Mouse (Mus musculus): ENCODE results near the gene Zfp119a. TPM values are rescaled to one million over a fixed set of nuclear protein-coding genes. Genes with fewer than 3 reads are reported as not detected.
A peak's percentile ranks its signal among the peaks of the same experiment; 100 is the strongest.
"Not testable (repeated sequence)": the region's sequence is repeated elsewhere in the genome, so short reads cannot be mapped to it uniquely, and the experiment has no call there.

The Zfp119a gene
- polyA plus RNA-seq (2012; rRNA removed) = 0.74 and 0.85 TPM in 2 replicates

DNA sequence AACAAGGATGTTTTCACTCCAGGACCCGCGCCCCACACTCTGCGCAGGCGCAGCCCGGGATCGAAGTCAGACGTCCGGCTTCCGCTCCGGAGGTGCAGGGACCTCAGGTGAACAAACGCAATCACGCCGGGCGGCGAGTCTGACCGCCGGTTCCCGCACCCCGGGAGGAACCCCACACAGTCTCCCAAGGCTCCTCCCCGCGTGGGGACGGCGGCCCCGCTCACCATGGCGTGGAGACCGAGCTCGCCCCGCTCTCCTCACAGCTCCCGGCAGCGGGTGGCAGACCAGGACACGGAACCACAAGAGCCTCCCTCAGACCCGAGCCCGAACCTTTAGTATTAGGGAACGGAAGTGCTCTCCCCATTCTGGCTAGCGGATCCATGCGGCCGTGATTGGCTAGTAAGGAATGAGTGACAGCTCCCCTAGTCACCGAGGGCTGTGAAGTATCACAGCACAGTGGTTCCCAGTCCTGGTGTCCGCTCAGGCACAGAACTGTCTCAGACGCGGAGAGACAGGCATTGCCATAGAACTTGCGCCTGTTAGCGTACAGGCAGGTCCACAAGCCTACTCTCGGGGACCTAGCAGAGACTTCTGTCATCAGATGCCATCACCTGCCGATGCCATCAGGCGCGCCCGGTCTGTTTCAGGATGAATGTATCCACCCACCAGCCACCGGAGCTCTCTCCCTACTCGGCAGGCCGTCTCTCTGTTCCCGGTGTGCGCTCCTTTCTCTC, at the start of gene Zfp119a:
Gene Zfp119a (minus strand): TSS at position 295 of the 734 bp plus-strand sequence.
- peak; percentile 41 for DNase-seq (ENCODE audit: low read depth)

DNA sequence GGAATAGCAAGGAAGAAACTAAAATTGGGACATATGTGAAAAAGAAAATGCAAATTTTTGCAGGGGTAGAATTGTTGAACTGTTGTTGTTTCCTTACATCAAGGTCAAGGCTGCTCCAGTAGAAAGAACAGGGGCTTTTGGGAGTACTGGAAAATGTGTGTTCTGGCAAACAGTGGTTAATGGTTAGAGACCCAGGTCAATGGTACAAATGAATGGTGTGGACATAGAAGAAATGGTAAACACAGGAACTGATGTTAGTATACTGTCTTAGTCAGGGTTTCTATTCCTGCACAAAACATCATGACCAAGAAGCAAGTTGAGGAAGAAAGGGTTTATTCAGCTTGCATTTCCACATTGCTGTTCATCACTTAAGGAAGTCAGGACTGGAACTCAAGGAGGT, 27.9 kb upstream of the Zfp119a start:
- no peak for DNase-seq (ENCODE audit: low read depth)

DNA sequence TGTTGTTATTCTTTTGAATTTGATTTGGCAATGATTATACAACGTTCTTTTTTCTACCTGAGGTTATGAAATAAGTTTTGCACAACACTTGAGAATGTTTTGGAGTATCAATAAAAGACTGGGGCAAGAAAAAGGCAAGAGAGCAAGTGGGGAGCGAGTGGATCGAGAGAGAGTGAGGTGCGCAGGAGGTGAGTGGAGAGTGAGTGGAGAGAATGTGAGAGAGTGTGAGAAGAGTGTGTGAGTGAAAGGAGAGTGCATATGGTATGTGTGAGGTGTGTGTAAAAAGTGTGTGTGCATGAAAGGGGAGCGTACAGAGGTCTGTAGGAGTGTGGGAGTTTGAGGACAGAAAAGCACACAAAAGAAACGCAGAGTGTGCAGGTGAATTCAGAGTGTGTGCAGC, 25.4 kb upstream of the Zfp119a start:
- no peak for DNase-seq (ENCODE audit: low read depth)

DNA sequence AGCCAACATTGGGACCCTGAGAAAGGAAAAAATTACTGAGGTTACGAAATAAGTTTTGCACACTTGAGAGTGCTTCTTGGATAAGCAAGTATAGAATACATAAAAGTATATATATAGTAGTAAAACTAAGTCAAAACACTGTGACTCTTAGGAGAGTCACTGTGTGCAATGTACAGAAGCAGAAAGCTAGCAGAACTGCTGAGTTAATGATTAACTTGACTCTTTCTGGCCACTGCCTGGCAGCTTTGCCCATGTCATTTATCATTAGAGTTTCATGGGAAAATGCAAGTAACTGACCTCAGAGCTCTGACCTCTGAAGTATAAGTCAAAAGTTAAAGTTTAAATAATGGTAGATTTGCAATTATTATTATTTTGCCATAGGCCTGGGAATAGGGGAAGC, 25.0 kb upstream of the Zfp119a start:
- DNase-seq (ENCODE audit: low read depth) = no peak

DNA sequence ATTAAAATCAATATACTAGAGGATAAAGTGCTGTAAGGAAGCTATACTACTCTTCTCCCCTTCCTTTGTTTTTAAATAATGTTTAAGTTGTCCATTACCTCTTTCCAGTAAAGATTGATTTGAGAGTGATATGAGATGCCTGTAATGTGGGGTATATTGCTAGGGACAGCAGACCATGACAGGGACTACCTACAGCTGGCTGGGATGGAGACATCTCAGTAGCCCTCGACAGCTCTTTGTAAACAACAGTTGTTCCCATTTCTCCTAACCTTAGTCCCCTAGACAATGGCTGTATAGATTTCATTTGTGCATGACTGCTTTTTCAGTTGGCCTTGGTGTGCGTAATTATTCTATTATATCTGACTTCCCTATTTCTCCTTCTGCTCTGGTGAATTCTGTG, 24.4 kb upstream of the Zfp119a start:
- DNase-seq (ENCODE audit: low read depth) = no peak

DNA sequence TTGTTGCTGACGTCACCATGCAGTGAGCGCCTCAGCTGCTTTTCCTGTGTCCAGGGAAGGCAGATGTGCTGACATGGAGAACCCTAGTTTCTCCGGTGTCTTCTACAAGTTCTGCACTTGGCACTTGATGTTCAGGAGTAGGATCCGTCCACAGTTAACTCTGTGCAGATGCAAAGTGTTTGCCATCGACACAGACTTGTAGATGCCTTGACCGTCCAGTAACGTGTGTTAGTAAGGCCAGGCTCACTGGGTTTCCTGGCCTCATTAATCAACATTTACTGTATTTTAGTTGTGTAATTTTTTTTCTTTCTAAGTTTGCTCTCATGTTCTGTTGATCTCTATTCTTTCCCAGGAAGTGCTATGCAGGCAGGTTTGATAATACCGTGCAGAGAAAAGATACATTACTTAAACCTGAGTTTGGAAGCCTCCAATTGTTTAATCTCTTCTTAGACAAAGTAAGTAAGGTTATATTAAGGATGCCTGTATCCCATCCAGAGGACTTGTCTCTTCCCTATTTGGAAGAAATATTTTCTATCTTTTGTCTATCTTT, 13.8 kb upstream of the Zfp119a start:
- DNase-seq (ENCODE audit: low read depth) = not testable (repeated sequence)

DNA sequence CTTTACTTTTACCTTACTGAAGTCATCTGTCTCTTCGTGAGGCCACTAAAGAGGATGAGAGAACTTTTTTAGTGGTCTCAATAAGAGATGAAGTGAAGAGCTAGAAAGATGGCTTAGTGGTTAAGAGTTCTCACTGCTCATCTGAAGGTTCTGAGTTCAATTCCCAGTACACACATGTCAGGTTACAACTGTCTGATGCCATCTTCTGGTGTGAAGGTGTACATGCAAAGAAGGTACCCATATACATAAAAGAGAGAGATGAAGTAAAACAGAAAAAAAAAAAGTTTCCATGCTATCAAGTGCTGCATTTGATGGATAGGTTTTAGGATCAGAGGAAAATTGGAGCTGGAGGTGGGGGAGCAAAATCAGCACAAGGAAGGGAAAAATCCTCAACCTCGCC, 6.2 kb upstream of the Zfp119a start:
- DNase-seq (ENCODE audit: low read depth) = no peak

DNA sequence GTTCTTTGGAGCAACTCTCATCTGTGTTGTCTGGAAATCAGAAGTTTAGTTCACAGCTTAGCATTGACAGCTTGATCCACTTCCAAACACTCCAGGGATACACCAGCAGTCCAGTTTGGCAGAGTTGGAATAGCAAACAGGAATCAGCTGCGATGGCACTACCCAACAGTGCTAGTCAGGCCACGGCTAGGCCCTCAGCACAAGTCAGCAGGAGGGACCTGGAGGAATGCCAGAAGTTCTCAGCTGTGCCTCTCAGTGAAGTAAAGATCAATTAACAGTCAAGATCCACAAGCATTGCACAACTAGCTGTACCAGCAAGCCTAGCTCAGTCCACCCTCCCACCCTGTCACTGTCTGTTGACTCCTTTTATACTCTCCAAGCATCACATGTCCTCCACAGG, 4.9 kb upstream of the Zfp119a start:
- DNase-seq (ENCODE audit: low read depth) = no peak

DNA sequence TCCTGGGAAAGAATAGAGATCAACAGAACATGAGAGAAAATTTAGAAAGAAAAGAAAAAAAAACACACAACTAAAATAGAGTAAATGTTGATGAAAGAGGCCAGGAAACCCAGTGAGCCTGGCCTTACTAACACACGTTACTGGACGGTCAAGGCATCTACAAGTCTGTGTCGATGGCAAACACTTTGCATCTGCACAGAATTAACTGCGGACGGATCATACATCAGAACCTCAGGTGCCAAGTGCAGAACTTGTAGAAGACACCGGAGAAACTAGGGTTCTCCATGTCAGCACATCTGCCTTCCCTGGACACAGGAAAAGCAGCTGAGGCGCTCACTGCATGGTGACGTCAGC, 471 bp downstream of the Zfp119a start:
- DNase-seq (ENCODE audit: low read depth) = not testable (repeated sequence)

DNA sequence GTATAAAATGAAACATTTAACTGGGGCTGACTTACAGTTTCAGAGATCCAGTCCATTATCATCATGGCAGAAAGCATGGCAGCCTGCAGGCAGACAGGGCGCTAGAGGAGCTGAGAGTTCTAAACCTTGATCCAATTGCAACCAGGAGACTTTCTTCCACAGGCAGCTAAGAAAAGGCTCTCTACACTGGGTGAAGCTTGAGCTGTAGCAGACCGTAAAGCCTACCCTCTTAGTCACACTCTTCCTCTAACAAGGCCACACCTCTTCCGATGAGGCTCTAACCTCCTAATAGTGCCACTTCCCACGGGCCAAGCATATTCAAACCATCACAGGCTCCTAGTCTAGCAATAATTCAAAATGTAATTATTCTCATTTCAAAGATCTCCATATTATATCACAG, 1.5 kb downstream of the Zfp119a start:
- DNase-seq (ENCODE audit: low read depth) = no peak

DNA sequence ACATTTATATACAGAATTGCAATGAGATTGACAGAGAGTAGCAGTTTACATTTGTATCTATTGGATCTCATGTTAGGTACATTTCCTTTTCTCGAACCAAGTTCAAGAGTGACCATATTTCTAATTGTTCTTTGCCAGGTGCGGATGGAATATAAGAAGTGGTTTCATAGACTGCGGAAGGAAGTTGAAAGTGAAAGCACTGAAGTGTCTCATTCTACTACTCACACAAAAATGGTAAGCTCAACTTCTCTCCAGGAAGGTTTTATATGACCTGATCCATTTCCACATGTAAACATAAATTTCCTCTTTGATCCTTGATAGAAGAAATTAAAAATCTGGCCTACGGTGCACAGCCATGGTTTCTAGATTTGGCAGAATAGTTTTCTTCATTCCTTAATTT, 35.7 kb downstream of the Zfp119a start:
- DNase-seq (ENCODE audit: low read depth) = no peak

DNA sequence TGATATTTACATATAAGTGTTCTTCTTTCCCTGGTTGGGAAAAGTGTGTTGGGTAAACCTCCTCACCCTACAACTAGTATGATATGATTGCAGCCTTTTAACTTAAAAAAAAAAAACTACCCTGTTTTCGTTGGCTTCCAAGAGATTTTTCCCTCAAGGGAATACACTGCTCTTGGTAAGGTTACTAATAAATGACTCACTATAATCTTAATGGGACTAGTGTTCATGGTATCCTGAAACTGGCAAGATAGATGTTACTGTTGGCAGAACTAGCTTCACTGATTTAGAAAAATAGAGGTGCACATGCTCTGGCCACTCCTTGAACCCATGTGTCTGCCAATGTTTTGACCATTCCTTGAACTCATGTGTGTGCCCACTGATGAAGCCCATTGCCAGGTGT, 57.2 kb downstream of the Zfp119a start:
- DNase-seq (ENCODE audit: low read depth) = no peak

DNA sequence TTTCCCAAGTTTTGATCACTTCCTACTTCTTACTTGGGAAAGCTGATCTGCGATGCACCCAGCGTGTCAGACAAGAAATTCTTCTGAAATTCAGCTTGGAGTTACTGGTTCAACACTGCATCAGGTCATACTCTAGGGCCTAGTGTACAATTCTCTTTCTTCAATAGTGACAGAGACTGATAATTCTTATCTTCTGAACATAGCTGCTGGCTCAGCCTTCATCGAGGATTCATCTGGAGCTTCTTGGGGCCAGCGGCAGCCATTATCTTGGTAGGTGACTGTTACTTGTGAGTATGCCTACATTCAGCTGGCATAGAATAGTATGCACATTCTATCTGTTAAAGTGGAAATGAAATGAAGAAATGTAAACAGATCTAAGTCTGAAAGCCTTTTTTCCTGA, 61.9 kb downstream of the Zfp119a start:
- no peak for DNase-seq (ENCODE audit: low read depth)

Other genes starting within 250 kb of the Zfp119a start
- 2.2 and 4.3 TPM in 2 replicates for gene Pot1b, start 166.3 kb downstream of the Zfp119a start, polyA plus RNA-seq (2012; rRNA removed)
- gene Adgre4, start 128.9 kb downstream of the Zfp119a start, polyA plus RNA-seq (2012; rRNA removed) = 0.77 and 1.2 TPM in 2 replicates
- 1.9 and 3.0 TPM in 2 replicates for gene Zfp959, start 13.2 kb upstream of the Zfp119a start, polyA plus RNA-seq (2012; rRNA removed)
- gene Zfp119b, start 70.6 kb upstream of the Zfp119a start, polyA plus RNA-seq (2012; rRNA removed) = 0.93 and 1.3 TPM in 2 replicates
- 3.8 and 7.3 TPM in 2 replicates for gene Ebi3, start 73.7 kb upstream of the Zfp119a start, polyA plus RNA-seq (2012; rRNA removed)
- 8.3 and 8.5 TPM in 2 replicates for gene Yju2, start 80.2 kb upstream of the Zfp119a start, polyA plus RNA-seq (2012; rRNA removed)
- 5.8 and 7.2 TPM in 2 replicates for gene Shd, start 91.5 kb upstream of the Zfp119a start, polyA plus RNA-seq (2012; rRNA removed)
- 0.15 and 0.44 TPM in 2 replicates for gene Fsd1, start 107.6 kb upstream of the Zfp119a start, polyA plus RNA-seq (2012; rRNA removed)
- 58.4 and 64.6 TPM in 2 replicates for gene Stap2, start 126.7 kb upstream of the Zfp119a start, polyA plus RNA-seq (2012; rRNA removed)
- gene Mpnd, start 126.8 kb upstream of the Zfp119a start, polyA plus RNA-seq (2012; rRNA removed) = 106 and 110 TPM in 2 replicates
- 58.6 and 73.4 TPM in 2 replicates for gene Sh3gl1, start 157.7 kb upstream of the Zfp119a start, polyA plus RNA-seq (2012; rRNA removed)
- 2.8 and 2.9 TPM in 2 replicates for gene Chaf1a, start 161.5 kb upstream of the Zfp119a start, polyA plus RNA-seq (2012; rRNA removed)
- 100 and 112 TPM in 2 replicates for gene Ubxn6, start 196.1 kb upstream of the Zfp119a start, polyA plus RNA-seq (2012; rRNA removed)
- gene Hdgfl2, start 200.7 kb upstream of the Zfp119a start, polyA plus RNA-seq (2012; rRNA removed) = 41.4 and 45.4 TPM in 2 replicates
- gene Plin4, start 230.9 kb upstream of the Zfp119a start, polyA plus RNA-seq (2012; rRNA removed) = 600 and 937 TPM in 2 replicates
- 15.6 and 21.5 TPM in 2 replicates for gene Plin5, start 238.7 kb upstream of the Zfp119a start, polyA plus RNA-seq (2012; rRNA removed)
- 306 and 347 TPM in 2 replicates for gene Lrg1, start 243.1 kb upstream of the Zfp119a start, polyA plus RNA-seq (2012; rRNA removed)

All from gonadal fat pad, adult 2 months (tissue).